Mouse (Mus musculus) MEL (cell line): Measurements from ENCODE around the gene Oxld1. TPM values are rescaled to one million over a fixed set of nuclear protein-coding genes. Genes with fewer than 3 reads are reported as not detected.

ENCODE experiments used
- DNase-seq: peaks from one replicate; pipeline ENCODE4 v3.0.0; 2011; ENCODE audit warnings: low read depth, low spot score
- H3K27ac ChIP-seq: 2 replicates; pipeline ENCODE4 v1.5.1; 2012; ENCODE audit warnings: low read depth, mild to moderate bottlenecking, control low read depth, low read length, moderate library complexity; ENCODE audit not compliant: control insufficient read depth
- H3K27me3 ChIP-seq, 2 experiments: fragments of 150-350 bp in 1 of 2; sonication (generic) in 1 of 2; 2 replicates each; pipeline ENCODE4 v1.6.1; 2012; ENCODE audit warnings: low read length in 2 of 2, mild to moderate bottlenecking in 2 of 2, improper control_type of control experiment in 1 of 2, moderate library complexity in 1 of 2; ENCODE audit not compliant: insufficient read depth in 2 of 2, control insufficient read depth in 1 of 2
- H3K36me3 ChIP-seq, 2 experiments: 2 replicates each; pipeline ENCODE4 v1.6.1; 2012 to 2014; ENCODE audit warnings: low read length in 2 of 2, improper control_type of control experiment in 1 of 2, inconsistent platforms in 1 of 2, mild to moderate bottlenecking in 1 of 2; ENCODE audit not compliant: insufficient read depth in 2 of 2, control insufficient read depth in 1 of 2
- H3K4me1 ChIP-seq, 2 experiments: fragments of 150-350 bp in 1 of 2; sonication (generic) in 1 of 2; 2 replicates each; pipeline ENCODE4 v1.6.1; 2012; ENCODE audit warnings: low read length in 2 of 2, improper control_type of control experiment in 1 of 2, mild to moderate bottlenecking in 1 of 2; ENCODE audit not compliant: insufficient read depth in 2 of 2, control insufficient read depth in 1 of 2
- H3K4me3 ChIP-seq, 2 experiments: fragments of 150-350 bp in 1 of 2; sonication (generic) in 1 of 2; 2 replicates each; pipeline ENCODE4 v1.5.1; 2012; ENCODE audit warnings: low read depth in 2 of 2, low read length in 2 of 2, mild to moderate bottlenecking in 2 of 2, moderate library complexity in 2 of 2, control low read depth in 1 of 2, improper control_type of control experiment in 1 of 2; ENCODE audit not compliant: control insufficient read depth in 1 of 2, insufficient read depth in 1 of 2
- H3K79me2 ChIP-seq: 2 replicates; pipeline ENCODE4 v1.6.1; 2012; ENCODE audit warnings: mild to moderate bottlenecking, low read length, moderate library complexity; ENCODE audit not compliant: control insufficient read depth, poor library complexity, insufficient read depth
- H3K9ac ChIP-seq: 2 replicates; pipeline ENCODE4 v1.6.1; 2012; ENCODE audit warnings: low read depth, mild to moderate bottlenecking, control low read depth, low read length, moderate library complexity; ENCODE audit not compliant: control insufficient read depth, poor library complexity, severe bottlenecking
- H3K9me3 ChIP-seq: fragments of 150-350 bp; sonication (generic); replicated peaks from 2 replicates; pipeline ENCODE4 v1.6.1; 2012; ENCODE audit warnings: mild to moderate bottlenecking, low read length, improper control_type of control experiment, moderate library complexity; ENCODE audit not compliant: insufficient read depth
- BHLHE40 ChIP-seq: IDR thresholded peaks from 2 replicates; pipeline ENCODE4 v1.6.1; 2012; ENCODE audit warnings: low read depth, mild to moderate bottlenecking, inconsistent platforms, low read length, improper control_type of control experiment, borderline replicate concordance
- CHD2 ChIP-seq: IDR thresholded peaks from 2 replicates; pipeline ENCODE4 v1.6.1; 2011; ENCODE audit warnings: low read length, improper control_type of control experiment
- E2F4 ChIP-seq: IDR thresholded peaks from 2 replicates; pipeline ENCODE4 v1.6.1; 2011; ENCODE audit warnings: low read depth, low read length, improper control_type of control experiment, borderline replicate concordance
- ETS1 ChIP-seq: IDR thresholded peaks from 2 replicates; pipeline ENCODE4 v1.6.1; 2012; ENCODE audit warnings: low read depth, mild to moderate bottlenecking, inconsistent platforms, low read length, improper control_type of control experiment, moderate library complexity
- GABPA ChIP-seq: IDR thresholded peaks from 2 replicates; pipeline ENCODE4 v1.6.1; 2012; ENCODE audit warnings: low read depth, mild to moderate bottlenecking, inconsistent platforms, low read length, improper control_type of control experiment, moderate library complexity
- GATA1 ChIP-seq: IDR thresholded peaks from 2 replicates; pipeline ENCODE4 v1.6.1; 2011; ENCODE audit warnings: low read depth, low read length, improper control_type of control experiment
- KAT2A ChIP-seq: conservative IDR thresholded peaks from 2 replicates; pipeline ENCODE4 v1.6.1; 2012; ENCODE audit warnings: low read depth, low read length, improper control_type of control experiment, inconsistent platforms
- MAFK ChIP-seq: IDR thresholded peaks from 2 replicates; pipeline ENCODE4 v1.6.1; 2011; ENCODE audit warnings: low read depth, mild to moderate bottlenecking, low read length, improper control_type of control experiment, borderline replicate concordance
- MAX ChIP-seq: IDR thresholded peaks from 2 replicates; pipeline ENCODE4 v1.6.1; 2011; ENCODE audit warnings: low read length, improper control_type of control experiment
- MAZ ChIP-seq: IDR thresholded peaks from 2 replicates; pipeline ENCODE4 v1.6.1; 2012; ENCODE audit warnings: low read depth, mild to moderate bottlenecking, inconsistent platforms, low read length, improper control_type of control experiment
- MEF2A ChIP-seq: IDR thresholded peaks from 2 replicates; pipeline ENCODE4 v1.6.1; 2014; ENCODE audit warnings: low read depth, mild to moderate bottlenecking, inconsistent platforms, low read length, improper control_type of control experiment; ENCODE audit not compliant: poor library complexity, insufficient replicate concordance, severe bottlenecking; ENCODE audit errors: extremely low read depth
- MXI1 ChIP-seq: IDR thresholded peaks from 2 replicates; pipeline ENCODE4 v1.6.1; 2011; ENCODE audit warnings: mild to moderate bottlenecking, low read depth, low read length, improper control_type of control experiment
- NRF1 ChIP-seq: IDR thresholded peaks from 2 replicates; pipeline ENCODE4 v1.6.1; 2014; ENCODE audit warnings: low read depth, mild to moderate bottlenecking, inconsistent platforms, low read length, improper control_type of control experiment, moderate library complexity; ENCODE audit not compliant: poor library complexity, insufficient read depth, severe bottlenecking
- POLR2A ChIP-seq, 2 experiments: IDR thresholded peaks; 2 replicates each; pipeline ENCODE4 v1.6.1; 2011 to 2012; ENCODE audit warnings: low read length in 2 of 2, mild to moderate bottlenecking in 2 of 2, control low read depth in 1 of 2, improper control_type of control experiment in 1 of 2, low read depth in 1 of 2, moderate library complexity in 1 of 2; ENCODE audit not compliant: control insufficient read depth in 1 of 2, insufficient read depth in 1 of 2, poor library complexity in 1 of 2
- SMC3 ChIP-seq: IDR thresholded peaks from 2 replicates; pipeline ENCODE4 v1.6.1; 2011; ENCODE audit warnings: low read depth, low read length, improper control_type of control experiment
- TBP ChIP-seq: IDR thresholded peaks from 2 replicates; pipeline ENCODE4 v1.8.0; 2011; ENCODE audit warnings: low read depth, low read length, improper control_type of control experiment
- USF1 ChIP-seq: IDR thresholded peaks from 2 replicates; pipeline ENCODE4 v1.6.1; 2014; ENCODE audit warnings: low read depth, mild to moderate bottlenecking, inconsistent platforms, low read length, improper control_type of control experiment, moderate library complexity
- USF2 ChIP-seq, 2 experiments: IDR thresholded peaks; 2 replicates each; pipeline ENCODE4 v1.6.1; 2011 to 2012; ENCODE audit warnings: improper control_type of control experiment in 2 of 2, low read length in 2 of 2, borderline replicate concordance in 1 of 2, inconsistent platforms in 1 of 2, low read depth in 1 of 2, mild to moderate bottlenecking in 1 of 2; ENCODE audit not compliant: insufficient read depth in 1 of 2
- ZKSCAN1 ChIP-seq: IDR thresholded peaks from 2 replicates; pipeline ENCODE4 v1.6.1; 2012; ENCODE audit warnings: low read depth, mild to moderate bottlenecking, inconsistent platforms, low read length, improper control_type of control experiment, moderate library complexity
- ZMIZ1 ChIP-seq: IDR thresholded peaks from 2 replicates; pipeline ENCODE4 v1.6.1; 2012; ENCODE audit warnings: low read depth, mild to moderate bottlenecking, inconsistent platforms, low read length, improper control_type of control experiment, moderate library complexity
- ZNF384 ChIP-seq: IDR thresholded peaks from 2 replicates; pipeline ENCODE4 v1.6.1; 2012; ENCODE audit warnings: low read depth, mild to moderate bottlenecking, inconsistent platforms, low read length, improper control_type of control experiment
- polyA plus RNA-seq, 2 experiments: library from polyadenylated mRNA; stranded (reverse) in 1 of 2; unstranded in 1 of 2; fragments of >175 nt in 1 of 2; fragments of >200 nt in 1 of 2; gene quantifications; 2 replicates each; pipeline versions ENCODE4 v1.2.1 to v1.2.4; 2012; ENCODE audit warnings: low replicate concordance in 2 of 2, low read depth in 1 of 2; ENCODE audit not compliant: insufficient read length in 2 of 2, insufficient read depth in 1 of 2, missing spikeins in 1 of 2
- total RNA-seq: library from RNA; depleted of rRNA; stranded (reverse); fragments of 300-350 nt; gene quantifications from 2 replicates; pipeline ENCODE4 v1.2.3, GENCODE M21; 2012

Gene Oxld1
- total and polyA plus RNA-seq, 3 experiments = 15.9 to 17.5 TPM; not detected in 1

DNA sequence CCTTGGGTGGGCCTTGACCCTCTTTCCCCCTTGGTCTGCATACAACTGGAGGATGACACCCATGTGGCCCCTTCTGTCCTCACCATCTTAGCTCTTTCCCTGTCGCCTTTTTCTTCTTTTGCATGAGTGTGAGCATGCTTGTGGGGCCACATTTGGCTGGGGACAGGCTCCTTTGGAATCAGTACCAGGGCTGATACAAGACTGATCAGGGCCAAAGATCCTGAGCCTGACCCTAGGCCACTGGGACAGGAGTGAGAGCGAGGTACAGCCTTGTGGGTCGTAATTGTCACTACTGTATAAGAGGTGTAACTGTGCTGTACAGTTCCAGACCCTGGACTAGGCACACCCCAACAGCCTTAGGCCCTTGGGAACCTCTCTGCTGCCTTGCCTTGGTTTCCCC, 36.0 kb upstream of the Oxld1 start:
- Histone ChIP-seq H3K27me3 (no peaks in the 10 kb centered on the region), H3K9ac (no peak overlapping the region), H3K9me3 (no peaks in the 10 kb centered on the region), H3K27ac (no peak overlapping the region), H3K36me3 (peaks cover 0 to 11% of the 10 kb centered on the region in 2 experiments; a peak in 2 of 4 replicates), H3K4me3 (no peak overlapping the region), H3K79me2 (peaks cover 19% of the 10 kb centered on the region), H3K4me1 (peaks cover 0 to 20% of the 10 kb centered on the region in 2 experiments; a peak in 2 of 4 replicates)
- DNase-seq = no peak
- no peak for TF ChIP-seq POLR2A (IDR thresholded peaks at IDR 0.05; ENCODE audit: control insufficient read depth in 1 of 2, insufficient read depth in 1 of 2, low read depth in 1 of 2, low read length in 2 of 2, poor library complexity in 1 of 2)
- no peak for TF ChIP-seq CHD2
- TF ChIP-seq USF1 = no peak
- TF ChIP-seq GATA1 = no peak
- TF ChIP-seq SMC3 = no peak
- no peak for TF ChIP-seq TBP
- no peak for TF ChIP-seq MAX
- TF ChIP-seq ZMIZ1 = no peak
- no peak for TF ChIP-seq ZNF384

DNA sequence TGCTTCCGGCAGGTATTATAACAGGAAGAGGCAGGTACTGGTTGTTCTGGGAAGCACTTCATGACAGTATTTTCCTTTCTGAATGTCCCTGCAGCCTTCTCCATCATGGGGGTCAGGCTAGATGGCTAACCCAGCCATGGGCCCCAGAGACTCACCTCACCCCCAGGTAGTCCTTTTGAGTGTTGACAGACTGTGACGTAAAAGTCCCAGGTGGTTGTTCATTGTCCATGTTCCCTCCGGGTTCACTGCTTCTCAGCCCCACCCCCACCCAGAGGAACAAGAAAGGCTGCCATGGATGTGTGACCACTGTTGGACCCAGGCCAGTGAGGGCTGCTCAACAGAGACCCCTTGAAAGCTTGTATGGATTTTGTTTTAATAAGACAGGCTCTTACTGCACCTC, 35.5 kb upstream of the Oxld1 start:
- Histone ChIP-seq H3K9ac (no peak overlapping the region), H3K27ac (no peak overlapping the region), H3K4me1 (peaks cover 0 to 20% of the 10 kb centered on the region in 2 experiments; a peak in 2 of 4 replicates), H3K27me3 (no peaks in the 10 kb centered on the region), H3K4me3 (no peak overlapping the region), H3K79me2 (peaks cover 19% of the 10 kb centered on the region), H3K36me3 (peaks cover 0 to 11% of the 10 kb centered on the region in 2 experiments; a peak in 2 of 4 replicates), H3K9me3 (no peaks in the 10 kb centered on the region)
- DNase-seq = no peak
- TF ChIP-seq NRF1 (no peak), BHLHE40 (no peak), USF1 (no peak), ETS1 (no peak), E2F4 (no peak), MXI1 (no peak), MAZ (no peak), MEF2A (no peak), SMC3 (no peak), USF2 (IDR thresholded peaks at IDR 0.05; ENCODE audit: borderline replicate concordance in 1 of 2, insufficient read depth in 1 of 2, low read depth in 1 of 2, low read length in 2 of 2) (no peak), ZKSCAN1 (no peak), ZMIZ1 (no peak), KAT2A (no peak), TBP (no peak), GABPA (no peak), POLR2A (IDR thresholded peaks at IDR 0.05; ENCODE audit: control insufficient read depth in 1 of 2, insufficient read depth in 1 of 2, low read depth in 1 of 2, low read length in 2 of 2, poor library complexity in 1 of 2) (no peak), MAFK (no peak)
